Comparison of ENCODE assay signal across 8 mouse cellular contexts in genomic region chr11:84943948-84944347, GRCm38 (mm10). TPM values are rescaled to one million over a fixed set of nuclear protein-coding genes. Genes with fewer than 3 reads are reported as not detected.
DNase-seq lines count a peak whose midpoint lies in the region; ATAC-seq and TF ChIP-seq lines count a peak whose summit lies in the region.

No protein-coding gene starts in this region.

- no peak overlapping the region for H3K4me3 ChIP-seq in forebrain, embryonic 15.5 days
- H3K4me3 ChIP-seq in intestine, postnatal 0 days (ENCODE audit: low read depth, low read length), result no peak overlapping the region
- no peak overlapping the region for H3K4me3 ChIP-seq in lung, embryonic 14.5 days (ENCODE audit: low read depth, low read length)

- 1% methylated on average over 15 of the region's 15 CpGs for WGBS in forebrain, embryonic 15.5 days
- WGBS in intestine, postnatal 0 days, result under 1% methylated on average over 15 of the region's 15 CpGs
- under 1% methylated on average over 15 of the region's 15 CpGs for WGBS in lung, embryonic 14.5 days

- peaks cover 48% of the 10 kb centered on the region for H3K4me1 ChIP-seq in forebrain, embryonic 15.5 days
- no peaks in the 10 kb centered on the region; the same call in 1 of the 2 replicates for H3K4me1 ChIP-seq in intestine, postnatal 0 days (replicated peaks; ENCODE audit: control insufficient read depth, insufficient read depth, low read length)
- H3K4me1 ChIP-seq in lung, embryonic 14.5 days (ENCODE audit: insufficient read depth), result no peaks in the 10 kb centered on the region

- H3K27me3 ChIP-seq in forebrain, embryonic 15.5 days, result no peaks in the 10 kb centered on the region
- peaks cover 13% of the 10 kb centered on the region for H3K27me3 ChIP-seq in intestine, postnatal 0 days (replicated peaks; ENCODE audit: control insufficient read depth, insufficient read depth, low read length)
- H3K27me3 ChIP-seq in lung, embryonic 14.5 days (ENCODE audit: insufficient read depth, low read length), result no peaks in the 10 kb centered on the region

- H3K4me2 ChIP-seq in forebrain, embryonic 15.5 days (replicated peaks), result peak overlapping the region; percentile 19
- peak overlapping the region; percentile 27; the same call in 1 of the 2 replicates for H3K4me2 ChIP-seq in intestine, postnatal 0 days (replicated peaks; ENCODE audit: low read depth)
- peak overlapping the region; percentile 43 for H3K4me2 ChIP-seq in lung, embryonic 14.5 days

- H3K9me3 ChIP-seq in forebrain, embryonic 15.5 days, result no peaks in the 10 kb centered on the region
- no peaks in the 10 kb centered on the region for H3K9me3 ChIP-seq in intestine, postnatal 0 days (ENCODE audit: control insufficient read depth)
- no peaks in the 10 kb centered on the region for H3K9me3 ChIP-seq in lung, embryonic 14.5 days (ENCODE audit: low read depth, low read length)

- no peak for ATAC-seq in forebrain, embryonic 15.5 days (replicated peaks)
- ATAC-seq in intestine, postnatal 0 days, result no peak
- no peak for ATAC-seq in lung, embryonic 14.5 days (ENCODE audit: insufficient read depth)

- no peak overlapping the region for H3K9ac ChIP-seq in forebrain, embryonic 15.5 days (replicated peaks)
- H3K9ac ChIP-seq in intestine, postnatal 0 days (ENCODE audit: low read depth, low read length), result no peak overlapping the region
- H3K9ac ChIP-seq in lung, embryonic 14.5 days, result no peak overlapping the region

- peak; percentile 38 to 46 for DNase-seq in B cell, adult 2 months
- peak; percentile 35 to 47 for DNase-seq in adrenal gland, adult 18-20 months (ENCODE audit: low spot score in 2 of 2)
- peak; percentile 93 for DNase-seq in lung, embryonic 14.5 days
- peak; percentile 73 for DNase-seq in ovary, postnatal 14 days (ENCODE audit: low spot score)
- DNase-seq in cerebellum, postnatal 36 days, result no peak
- DNase-seq in layer of hippocampus, postnatal 14 days (ENCODE audit: low spot score in 2 of 2), result no peak

- H3K27ac ChIP-seq in forebrain, embryonic 15.5 days (replicated peaks), result no peak overlapping the region
- H3K27ac ChIP-seq in intestine, postnatal 0 days (ENCODE audit: low read depth, low read length), result no peak overlapping the region
- no peak overlapping the region for H3K27ac ChIP-seq in lung, embryonic 14.5 days (ENCODE audit: low read depth)

- no peaks in the 10 kb centered on the region for H3K36me3 ChIP-seq in forebrain, embryonic 15.5 days
- no peaks in the 10 kb centered on the region for H3K36me3 ChIP-seq in intestine, postnatal 0 days (ENCODE audit: control insufficient read depth, insufficient read depth)
- no peaks in the 10 kb centered on the region for H3K36me3 ChIP-seq in lung, embryonic 14.5 days (ENCODE audit: insufficient read depth)

- TF ChIP-seq CTCF in intestine, postnatal 0 days (IDR thresholded peaks at IDR 0.05; ENCODE audit: low read depth), result peak; percentile 57
- TF ChIP-seq CTCF in lung, embryonic 14.5 days (IDR thresholded peaks at IDR 0.05; ENCODE audit: low read depth), result peak; percentile 31

RNA-seq across cellular contexts. Expression of gene Car4, which starts 13.6 kb away (rescaled TPM):
- total RNA-seq in adrenal gland, adult 18-20 months (2021), result 1 to 10 TPM; 3.5 to 4.9 TPM
- 1.9 and 2.7 TPM in 2 replicates for polyA plus RNA-seq in forebrain, embryonic 15.5 days (2015; fragmentation: Nextera tagmentation; extraction: Ambion mirVana)
- polyA plus RNA-seq in intestine, postnatal 0 days (2015; fragmentation: Nextera tagmentation; extraction: Ambion mirVana), result 0.33 and 0.64 TPM in 2 replicates
- 0.28 and 0.54 TPM in 2 replicates for polyA plus RNA-seq in lung, embryonic 14.5 days (2014; fragmentation: Nextera tagmentation; extraction: Ambion mirVana)
- total RNA-seq in layer of hippocampus, postnatal 14 days (2021), result 10 to 100 TPM; 80.0 to 91.7 TPM

RNA-seq across cellular contexts. Expression of gene Znhit3, which starts 27.8 kb away (rescaled TPM):
- 1 to 10 TPM; 8.8 to 9.9 TPM for total RNA-seq in adrenal gland, adult 18-20 months (2021)
- polyA plus RNA-seq in forebrain, embryonic 15.5 days (2015; fragmentation: Nextera tagmentation; extraction: Ambion mirVana), result 61.7 and 67.8 TPM in 2 replicates
- 22.6 and 23.5 TPM in 2 replicates for polyA plus RNA-seq in intestine, postnatal 0 days (2015; fragmentation: Nextera tagmentation; extraction: Ambion mirVana)
- polyA plus RNA-seq in lung, embryonic 14.5 days (2014; fragmentation: Nextera tagmentation; extraction: Ambion mirVana), result 57.3 and 61.4 TPM in 2 replicates
- total RNA-seq in layer of hippocampus, postnatal 14 days (2021), result 10 to 100 TPM; 27.0 to 29.6 TPM

Comparison
In these comparisons a context has a peak if more than half of its experiments do, and no peak if none do; other contexts are left out.
1. DNase-seq: peak in B cell, adult 2 months (2 of 2), adrenal gland, adult 18-20 months (2 of 2), lung, embryonic 14.5 days (single experiment) and ovary, postnatal 14 days (single experiment); none in cerebellum, postnatal 36 days (0 of 2) and layer of hippocampus, postnatal 14 days (0 of 2).
2. Peak in every context shown above with its lines, with median percentiles within 50 percentile points of each other: H3K4me2 ChIP-seq.